Mouse (Mus musculus) v-Abl transformed pro-B cells (cell line): ENCODE results near the gene Nhsl2.

Source experiments
- in situ Hi-C, 2 experiments: fragments of 400-800 bp; cut with MboI; formaldehyde crosslinking; loops; one replicate each; pipeline ENCODE4 v1.15.1; 2025; ENCODE audit not compliant: unreplicated experiment in 2 of 2

Nhsl2 gene

GRCm38 (mm10) chrX:101901806-101902490 is 52.8 kb downstream of the Nhsl2 start:
- in situ Hi-C loops, result no loop called here

- in situ Hi-C loops, result no loop called here
Measured at GRCm38 (mm10) chrX:101902597-101902996, 53.4 kb downstream of the Nhsl2 start.

GRCm38 (mm10) chrX:101907301-101907700 is 58.1 kb downstream of the Nhsl2 start:
- in situ Hi-C loops, result no loop called here

- in situ Hi-C loops, result loop anchor here in 1 of 2 experiments (25.0 kb wide), 1 partner anchor 242 kb away; no protein-coding TSS in a partner anchor
Measured at GRCm38 (mm10) chrX:101929131-101929530, 79.9 kb downstream of the Nhsl2 start.

- in situ Hi-C loops, result loop anchor here in 1 of 2 experiments (25.0 kb wide), 1 partner anchor 243 kb away; no protein-coding TSS in a partner anchor
Measured at GRCm38 (mm10) chrX:101930301-101930700, 81.1 kb downstream of the Nhsl2 start.

- in situ Hi-C loops, result loop anchor here in 1 of 2 experiments (25.0 kb wide), 1 partner anchor 244 kb away; no protein-coding TSS in a partner anchor
Measured at GRCm38 (mm10) chrX:101931016-101931415, 81.8 kb downstream of the Nhsl2 start.

GRCm38 (mm10) chrX:101932244-101932643 is 83.1 kb downstream of the Nhsl2 start:
- in situ Hi-C loops, result loop anchor here in 1 of 2 experiments (25.0 kb wide), 1 partner anchor 245 kb away; no protein-coding TSS in a partner anchor

GRCm38 (mm10) chrX:101933346-101933745 is 84.2 kb downstream of the Nhsl2 start:
- in situ Hi-C loops, result loop anchor here in 1 of 2 experiments (25.0 kb wide), 1 partner anchor 246 kb away; no protein-coding TSS in a partner anchor

- in situ Hi-C loops, result loop anchor here in 1 of 2 experiments (25.0 kb wide), 1 partner anchor 248 kb away; no protein-coding TSS in a partner anchor
Measured at GRCm38 (mm10) chrX:101935291-101935840, 86.2 kb downstream of the Nhsl2 start.

GRCm38 (mm10) chrX:101939486-101939885 is 90.3 kb downstream of the Nhsl2 start:
- in situ Hi-C loops, result loop anchor here in 1 of 2 experiments (25.0 kb wide), 1 partner anchor 252 kb away; no protein-coding TSS in a partner anchor

- in situ Hi-C loops, result loop anchor here (5.0 to 25.0 kb wide), 2 partner anchors 135 to 255 kb away; no protein-coding TSS in a partner anchor
Measured at GRCm38 (mm10) chrX:101942461-101942896, 93.3 kb downstream of the Nhsl2 start.

GRCm38 (mm10) chrX:101943743-101944142 is 94.6 kb downstream of the Nhsl2 start:
- in situ Hi-C loops, result loop anchor here (5.0 to 25.0 kb wide), 2 partner anchors 136 to 256 kb away; no protein-coding TSS in a partner anchor

GRCm38 (mm10) chrX:101944761-101945330 is 95.7 kb downstream of the Nhsl2 start:
- in situ Hi-C loops, result loop anchor here (5.0 to 25.0 kb wide), 2 partner anchors 138 to 258 kb away; no protein-coding TSS in a partner anchor

GRCm38 (mm10) chrX:101952436-101952835 is 103.3 kb downstream of the Nhsl2 start:
- in situ Hi-C loops, result no loop called here

GRCm38 (mm10) chrX:101953256-101953655 is 104.1 kb downstream of the Nhsl2 start:
- in situ Hi-C loops, result no loop called here

GRCm38 (mm10) chrX:101953787-101954491 is 104.8 kb downstream of the Nhsl2 start:
- in situ Hi-C loops, result no loop called here

GRCm38 (mm10) chrX:101954492-101954851 is 105.3 kb downstream of the Nhsl2 start:
- in situ Hi-C loops, result no loop called here

- in situ Hi-C loops, result no loop called here
Measured at GRCm38 (mm10) chrX:101961848-101962247, 112.7 kb downstream of the Nhsl2 start.

GRCm38 (mm10) chrX:101963711-101964110 is 114.5 kb downstream of the Nhsl2 start:
- in situ Hi-C loops, result no loop called here

GRCm38 (mm10) chrX:101973028-101973427 is 123.8 kb downstream of the Nhsl2 start:
- in situ Hi-C loops, result no loop called here
